Mouse (Mus musculus) regulatory T cell (primary cell): Measurements from ENCODE around the gene Aig1.
"Not testable (repeated sequence)": the region's sequence is repeated elsewhere in the genome, so short reads cannot be mapped to it uniquely, and the experiment has no call there.

Experiments
- in situ Hi-C: fragments of 300-600 bp; cut with MboI, MseI; formaldehyde crosslinking; loops from one replicate; pipeline ENCODE4 v1.15.1; 2025; ENCODE audit warnings: high pct_unique_total_duplicates

Aig1 gene

GRCm38 (mm10) chr10:13868371-13869321 is at the start of gene Aig1:
TSS of gene Aig1 (minus strand) at chr10:13868980.
- in situ Hi-C loops: no loop called here

DNA sequence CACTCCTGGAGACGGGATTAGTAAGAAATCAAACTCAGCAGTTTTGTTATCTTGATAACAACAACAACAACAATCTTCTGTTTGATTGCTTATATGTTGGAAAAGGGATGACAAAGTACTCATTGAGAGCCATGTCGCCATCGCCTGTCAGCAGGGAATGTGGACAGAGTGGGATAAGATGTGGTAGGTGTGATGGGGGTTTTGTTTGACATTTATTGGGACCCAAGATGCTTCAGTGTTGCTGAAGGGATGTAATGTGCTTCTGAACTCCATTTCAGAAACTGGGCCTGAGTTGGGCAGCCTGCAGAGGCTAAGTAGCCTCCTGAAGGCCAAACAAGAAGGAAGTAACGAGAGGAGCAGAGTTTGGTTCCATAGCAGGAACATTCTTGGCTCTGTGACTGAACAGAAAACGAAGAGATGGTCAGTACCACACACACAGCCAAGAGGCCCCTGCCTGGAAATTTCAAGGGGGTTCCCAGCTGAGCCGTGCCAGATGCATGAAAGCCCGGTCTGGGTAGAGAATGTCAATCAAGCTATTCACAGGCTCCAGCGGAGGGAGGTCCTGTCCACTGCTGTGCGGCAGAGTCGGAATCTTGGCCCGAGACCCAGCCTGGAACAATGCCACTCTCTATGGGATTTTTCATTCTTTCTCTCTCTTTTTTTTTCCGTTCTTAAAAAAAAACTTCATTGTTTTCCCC is 48.0 kb upstream of the Aig1 start:
- in situ Hi-C loops: no loop called here

DNA sequence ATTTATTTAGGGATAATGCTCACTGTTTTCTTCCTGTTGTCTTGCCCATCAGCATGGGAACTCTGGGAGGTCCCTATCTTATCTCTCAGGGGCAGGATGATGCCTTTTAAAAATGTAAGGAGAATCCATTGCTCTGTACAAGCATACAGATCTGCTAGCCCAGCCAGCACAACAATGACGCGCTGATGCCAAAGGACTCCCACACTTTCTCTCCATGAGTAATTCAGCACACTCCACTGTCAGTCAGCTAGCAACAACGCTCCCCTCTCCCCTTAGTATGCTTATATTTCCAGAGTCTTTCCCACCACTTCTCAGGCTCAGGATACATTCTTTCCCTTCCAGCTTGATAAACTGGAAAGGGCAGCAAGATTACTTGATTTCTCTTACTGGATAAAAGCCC is 46.4 kb upstream of the Aig1 start:
- in situ Hi-C loops: no loop called here

DNA sequence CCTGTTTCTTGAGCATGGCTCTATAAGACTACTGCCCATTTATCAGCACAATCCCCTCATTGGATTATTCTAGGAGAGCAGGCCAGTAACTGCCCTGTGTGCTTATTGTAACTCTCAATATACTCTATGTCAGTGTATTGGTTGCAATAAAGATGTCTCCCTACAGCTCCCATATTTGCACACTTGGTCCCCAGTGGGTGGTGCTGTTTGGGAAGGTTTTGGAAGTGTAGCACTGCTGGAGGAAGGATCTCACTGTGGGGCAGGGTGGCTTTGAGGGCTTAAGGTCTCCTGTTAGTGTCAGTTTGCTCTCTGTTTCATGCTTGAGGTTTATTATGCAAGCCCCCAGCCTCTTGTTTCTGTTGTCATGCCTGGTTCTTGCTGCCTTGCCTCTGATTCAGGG is 44.9 kb upstream of the Aig1 start:
- in situ Hi-C loops: no loop called here

DNA sequence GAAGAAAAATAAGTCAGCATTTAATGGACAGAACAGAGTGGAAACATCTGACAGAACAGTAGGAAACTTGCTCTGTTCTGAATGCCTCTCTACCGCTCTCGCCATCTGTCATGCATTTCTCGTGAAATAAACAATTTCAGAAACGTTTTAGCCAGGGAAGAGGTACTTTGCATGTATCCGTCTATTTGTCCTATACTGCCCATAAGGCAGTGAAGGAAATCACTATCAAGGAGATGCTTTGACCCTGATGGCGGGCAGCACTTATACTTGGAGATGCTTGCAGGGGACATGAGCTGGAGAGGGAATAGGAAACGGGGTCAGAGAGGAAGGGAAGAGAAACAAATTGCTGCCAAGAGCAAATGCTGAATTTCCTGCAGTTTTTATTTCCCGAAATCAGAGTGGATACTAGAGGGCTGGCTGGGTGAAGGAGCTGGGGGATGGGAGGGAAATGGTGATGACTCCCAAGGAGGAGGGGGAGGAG is 37.5 kb upstream of the Aig1 start:
- in situ Hi-C loops: no loop called here

DNA sequence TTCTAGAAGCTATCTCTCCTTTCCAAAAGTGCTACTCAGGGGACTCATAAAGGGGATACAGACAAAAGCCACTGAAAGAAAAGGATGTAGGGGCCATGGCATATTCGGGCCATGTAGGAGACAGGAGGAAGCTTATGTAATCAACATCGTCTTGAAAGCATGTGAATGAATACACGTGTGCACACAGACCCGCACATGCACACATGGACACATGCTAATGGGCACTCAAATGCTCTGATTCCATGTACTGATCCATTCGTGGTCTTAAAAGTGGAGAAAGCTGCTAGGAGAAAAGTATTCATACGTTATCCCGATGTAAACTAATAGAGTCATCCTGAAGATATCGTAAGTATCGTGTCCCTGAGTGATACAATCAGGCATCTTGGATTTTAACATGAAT is 36.8 kb upstream of the Aig1 start:
- in situ Hi-C loops: no loop called here

- in situ Hi-C loops: not testable (repeated sequence)
Observed at GRCm38 (mm10) chr10:13892762-13893161, 24.0 kb upstream of the Aig1 start.

DNA sequence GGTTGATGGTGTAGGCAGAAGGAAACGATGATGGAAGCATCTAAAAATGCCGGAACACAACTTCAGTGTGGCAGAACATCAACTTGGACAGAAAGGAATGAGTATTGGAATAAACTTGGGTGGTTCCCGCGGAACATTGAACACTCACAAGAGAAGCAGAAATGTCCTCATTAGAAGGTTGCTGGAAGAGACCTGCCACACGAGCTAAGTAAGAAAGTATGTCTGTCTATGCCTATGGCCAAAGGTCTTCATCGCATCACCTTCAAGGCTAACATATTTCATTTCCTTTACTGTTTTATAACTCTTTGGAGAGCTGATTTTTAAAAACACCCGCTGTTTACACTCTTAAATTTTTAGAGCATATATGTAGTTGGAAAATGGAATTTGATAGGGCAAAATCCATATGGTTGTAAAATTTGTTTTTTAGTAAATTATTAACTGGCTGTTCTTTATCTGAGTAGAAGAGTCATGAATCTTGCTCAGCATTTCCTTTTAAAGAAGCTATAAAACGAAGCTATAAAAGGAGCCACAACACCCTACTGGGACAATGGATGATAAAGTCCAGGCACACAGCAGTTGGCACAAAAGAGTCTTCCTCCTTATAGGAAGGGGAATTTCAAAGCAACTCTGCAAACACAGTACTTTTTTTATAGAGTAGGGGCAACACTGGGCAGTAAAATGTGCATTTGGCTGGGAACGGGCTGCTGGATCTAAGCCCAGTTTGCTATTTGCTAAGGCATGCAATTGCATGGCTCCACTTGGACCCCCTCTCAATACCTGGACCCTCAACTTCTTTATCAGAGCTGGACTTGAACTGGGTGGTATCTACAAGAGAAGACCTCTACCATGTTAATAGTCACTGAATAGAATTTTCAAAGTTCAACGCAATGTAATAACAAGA is 14.4 kb upstream of the Aig1 start:
- in situ Hi-C loops: no loop called here

DNA sequence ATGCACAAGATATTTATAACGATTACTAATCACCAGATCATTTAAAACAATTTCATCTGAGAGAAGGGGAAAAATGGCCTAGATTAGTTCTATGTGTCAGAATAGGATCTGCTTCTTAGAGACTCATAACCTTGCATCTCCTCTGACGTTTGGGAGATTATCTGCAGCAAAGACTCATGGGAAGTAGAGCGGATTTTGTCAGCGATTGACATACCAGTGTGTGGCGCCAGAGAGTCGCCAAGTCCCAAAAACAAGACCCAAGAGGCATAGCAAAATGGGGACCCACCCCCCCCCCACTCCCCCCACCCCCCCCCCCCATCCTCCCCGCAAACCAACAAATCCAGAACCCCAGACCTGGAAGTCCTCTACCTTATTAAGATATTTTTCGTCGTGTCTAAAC is 13.7 kb upstream of the Aig1 start:
- in situ Hi-C loops: no loop called here

- in situ Hi-C loops: no loop called here
Observed at GRCm38 (mm10) chr10:13878696-13879095, 9.9 kb upstream of the Aig1 start.

- in situ Hi-C loops: no loop called here
Observed at GRCm38 (mm10) chr10:13875038-13875420, 6.2 kb upstream of the Aig1 start.

DNA sequence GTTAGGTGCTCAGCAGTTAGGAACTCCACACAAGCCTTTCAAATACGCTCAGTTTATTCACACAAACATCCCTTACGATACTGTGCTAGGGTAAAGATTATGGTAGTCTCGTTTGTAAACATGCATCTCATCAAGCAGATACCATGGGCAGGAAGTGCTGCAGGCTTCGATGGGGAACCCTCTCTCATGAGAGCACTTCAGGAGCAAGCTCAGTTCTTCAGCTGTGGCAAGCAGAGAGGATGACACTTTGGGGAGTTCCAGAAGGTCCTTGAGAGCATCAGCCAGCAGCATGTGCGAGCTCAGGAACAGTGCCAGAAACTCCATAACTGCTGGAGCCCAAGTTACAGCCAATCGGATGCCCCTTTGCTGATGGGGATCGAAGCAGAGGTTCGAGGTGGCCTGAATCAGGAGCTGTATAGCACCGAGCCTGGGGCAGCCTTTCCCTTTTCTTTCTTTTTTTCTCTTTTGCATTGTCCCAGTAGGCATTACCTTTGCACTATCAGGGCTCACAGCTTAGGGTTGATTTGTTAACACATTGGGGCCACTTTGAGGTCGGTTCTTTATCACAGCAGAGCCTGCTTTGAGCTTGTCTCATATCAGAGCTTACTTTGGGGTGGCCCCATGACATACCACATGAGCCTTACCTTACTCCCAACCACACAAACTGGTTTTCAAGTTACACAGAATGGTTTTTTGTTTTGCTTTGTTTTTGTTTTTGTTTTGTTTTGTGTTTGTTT is 5.7 kb upstream of the Aig1 start:
- in situ Hi-C loops: loop anchor here (5.0 kb wide), 2 partner anchors 42 to 88 kb away; no protein-coding TSS in a partner anchor

GRCm38 (mm10) chr10:13870531-13870930 is 1.8 kb upstream of the Aig1 start:
- in situ Hi-C loops: loop anchor here (5.0 kb wide), 2 partner anchors 38 to 92 kb away; no protein-coding TSS in a partner anchor

- in situ Hi-C loops: loop anchor here (5.0 kb wide), 2 partner anchors 37 to 93 kb away; no protein-coding TSS in a partner anchor
Observed at GRCm38 (mm10) chr10:13869322-13870035, 699 bp upstream of the Aig1 start.

DNA sequence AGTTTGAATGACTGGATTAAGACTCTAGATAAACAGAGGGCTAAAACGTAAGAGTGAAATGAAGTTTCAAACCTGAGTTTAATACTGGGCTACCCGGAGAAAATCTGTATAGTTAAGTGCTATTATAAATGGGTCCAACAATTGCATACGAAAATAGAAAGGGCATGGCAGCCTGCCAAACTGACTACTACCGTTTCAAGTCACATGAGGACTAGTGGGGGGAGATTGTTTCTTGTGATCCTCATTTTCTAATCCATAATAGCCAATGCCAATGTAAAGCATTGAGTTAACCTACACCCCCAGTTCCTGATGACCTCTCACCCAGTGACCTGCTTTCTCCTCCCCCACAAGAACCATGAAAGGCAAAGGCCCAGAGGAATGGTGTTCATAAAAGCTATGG is 2.4 kb downstream of the Aig1 start:
- in situ Hi-C loops: no loop called here

- in situ Hi-C loops: loop anchor here (5.0 kb wide), 1 partner anchor 76 kb away; no protein-coding TSS in a partner anchor
Observed at GRCm38 (mm10) chr10:13861115-13861909, 7.5 kb downstream of the Aig1 start.

DNA sequence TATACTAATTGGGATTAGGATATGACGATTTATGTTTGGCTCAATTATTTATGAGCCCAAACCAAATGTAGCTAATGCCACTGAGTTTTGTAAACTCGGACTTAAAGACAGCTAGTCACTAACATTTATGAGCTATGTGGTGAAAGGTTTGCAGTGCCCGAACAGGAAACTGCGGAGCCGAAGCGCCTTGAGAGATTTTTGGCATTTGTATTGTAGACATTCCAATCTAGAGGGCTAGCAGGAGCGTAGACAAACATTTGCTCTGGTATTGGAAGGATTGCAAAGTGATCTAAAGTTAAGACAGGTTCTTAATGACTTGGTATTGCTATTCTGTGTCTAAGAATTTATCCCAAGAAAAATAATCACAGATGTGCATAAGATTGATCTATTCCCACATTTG is 12.3 kb downstream of the Aig1 start:
- in situ Hi-C loops: no loop called here

DNA sequence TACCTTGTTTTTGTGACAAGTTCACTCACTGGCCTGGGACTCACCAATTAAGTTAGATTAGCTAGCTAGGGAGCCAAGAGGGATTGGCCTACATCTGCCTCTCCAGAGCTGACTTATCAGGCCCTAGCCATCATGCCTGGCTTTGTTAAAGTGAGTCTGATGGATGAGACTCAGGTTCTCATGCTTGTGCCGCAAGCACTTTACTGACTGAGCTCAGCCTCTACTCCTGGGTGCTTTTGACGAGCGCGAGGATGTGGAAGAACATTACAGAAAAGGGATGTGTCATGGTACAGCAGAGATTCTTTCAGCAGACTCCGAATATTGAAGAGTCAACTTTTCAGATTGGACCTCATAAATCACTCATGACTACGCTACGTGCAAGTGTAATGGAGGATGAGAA is 12.8 kb downstream of the Aig1 start:
- in situ Hi-C loops: no loop called here

DNA sequence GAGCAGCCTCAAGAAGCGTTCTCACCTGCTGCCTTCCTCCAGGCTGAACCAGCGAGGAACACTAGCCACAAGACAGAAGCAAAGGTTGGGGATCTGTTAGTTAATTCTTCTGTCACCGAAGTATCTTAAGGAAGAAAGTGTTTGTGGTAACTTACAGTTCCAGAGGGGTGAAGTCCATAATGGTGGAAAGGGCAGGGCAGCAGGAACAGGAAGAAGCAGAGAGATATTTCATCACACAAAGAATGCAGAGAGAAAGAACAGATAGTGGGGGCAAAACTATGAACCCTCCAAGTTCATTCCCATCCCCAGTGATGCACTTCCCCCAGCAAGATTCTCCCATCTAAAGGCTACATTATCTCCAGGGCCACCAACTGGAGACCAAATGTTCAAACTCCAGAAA is 13.7 kb downstream of the Aig1 start:
- in situ Hi-C loops: no loop called here
